Mouse (Mus musculus) heart, postnatal 0 days (tissue): ENCODE measurements around the gene Rarres1.

Experiments used
- CTCF ChIP-seq: IDR thresholded peaks from 2 replicates; pipeline ENCODE4 v1.5.1; 2016; ENCODE audit warnings: antibody characterized with exemption, control low read depth, low read depth
- EP300 ChIP-seq: IDR thresholded peaks from 2 replicates; pipeline ENCODE4 v1.6.1; 2016; ENCODE audit warnings: antibody characterized with exemption, low read depth

DNA sequence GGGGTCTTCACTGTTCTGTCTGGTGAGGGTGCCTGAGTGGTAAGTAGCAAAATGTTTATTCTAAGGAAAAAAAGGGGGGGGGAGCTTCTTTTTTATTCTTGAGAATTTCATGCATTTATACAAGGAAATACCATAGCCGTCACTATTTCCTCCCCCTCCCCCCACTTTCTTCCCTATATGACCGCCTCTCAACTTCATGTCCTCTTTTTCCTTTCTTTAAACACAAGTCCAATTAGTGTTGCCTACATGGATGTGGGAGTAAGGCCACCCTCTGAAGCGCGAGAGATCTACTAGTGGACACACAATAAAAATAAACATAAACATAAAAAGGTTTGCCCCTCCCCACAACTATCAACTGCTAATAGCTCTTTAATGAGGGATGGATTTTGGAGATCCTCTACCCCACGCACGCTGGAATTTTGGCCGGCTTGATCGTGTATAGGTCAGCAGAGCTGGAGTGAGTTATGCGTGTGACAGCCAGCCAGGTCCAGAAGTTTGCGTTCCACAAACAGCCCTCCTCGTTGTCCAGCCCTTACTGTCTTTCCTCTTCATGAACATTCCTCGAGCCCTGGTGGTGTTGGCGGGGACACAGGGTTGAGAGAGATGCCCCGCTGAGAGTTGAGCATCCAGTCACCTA lies 42.5 kb upstream of the Rarres1 start:
- TF ChIP-seq CTCF: no peak
- no peak for TF ChIP-seq EP300
